Mouse (Mus musculus) induced T-regulatory cell, adult 2 months (primary cell): Measurements from ENCODE around the gene Gm5426.
"Not testable (repeated sequence)": the region's sequence is repeated elsewhere in the genome, so short reads cannot be mapped to it uniquely, and the experiment has no call there.

Source experiments
- DNase-seq: peaks from one replicate; pipeline ENCODE4 v3.0.0-alpha.2; 2012; ENCODE audit warnings: low read depth

Gm5426 gene

DNA sequence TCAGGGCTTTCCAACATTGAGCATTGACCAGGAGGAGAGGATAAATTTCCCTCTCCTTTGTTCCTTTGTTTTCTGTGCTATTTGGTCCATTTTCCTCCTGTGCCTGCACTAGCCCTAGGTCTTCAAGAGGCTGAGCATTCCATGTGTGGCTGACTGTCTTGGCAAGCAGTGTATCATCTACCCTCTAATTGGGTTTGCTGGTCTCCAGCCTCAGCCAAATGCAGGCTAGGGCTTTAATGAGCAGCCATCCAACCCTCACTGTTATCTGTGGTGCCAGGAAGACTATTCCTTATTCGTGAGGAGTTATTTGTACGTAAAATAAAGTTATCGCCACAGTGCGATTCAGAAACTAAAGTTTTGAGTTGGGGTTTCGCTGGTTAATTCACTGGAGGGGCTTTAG, 2.2 kb downstream of the Gm5426 start:
- no peak for DNase-seq

DNA sequence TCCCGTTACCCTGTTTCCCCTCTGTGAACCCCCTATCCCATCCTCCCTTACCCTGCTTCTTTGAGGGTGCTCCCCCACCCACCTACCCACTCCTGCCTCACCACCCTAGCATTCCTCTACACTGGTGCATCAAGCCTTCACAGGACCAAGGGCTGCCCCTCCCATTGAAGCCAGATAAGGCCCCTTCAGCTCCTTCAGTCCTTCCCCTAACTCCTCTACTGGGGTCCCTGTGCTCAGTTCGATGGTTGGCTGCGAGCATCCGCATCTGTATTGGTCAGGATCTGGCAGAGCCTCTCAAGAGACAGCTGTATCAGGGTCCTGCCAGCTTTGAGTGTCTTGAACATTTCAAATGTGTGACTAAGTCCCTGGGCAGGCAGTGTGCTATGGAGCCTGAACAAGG, 2.9 kb downstream of the Gm5426 start:
- DNase-seq: not testable (repeated sequence)

DNA sequence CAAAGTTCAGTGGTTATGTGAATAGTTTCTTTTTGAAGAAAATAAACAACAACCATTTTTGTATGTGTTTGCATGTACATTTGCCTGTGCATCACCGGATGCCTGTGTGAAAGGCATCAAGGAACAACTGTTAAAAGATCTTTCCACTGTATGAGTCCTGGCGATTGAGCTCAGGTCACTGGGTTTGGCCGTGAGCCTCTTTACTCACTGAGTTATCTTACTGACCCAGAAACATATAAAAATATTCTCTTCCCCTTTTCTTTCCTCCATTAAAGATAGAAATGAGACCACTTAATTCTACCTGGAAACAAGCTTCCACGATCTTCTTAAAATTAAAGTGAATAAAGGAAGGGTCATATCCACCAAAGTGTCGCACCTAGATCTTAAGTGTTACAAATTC, 10.2 kb downstream of the Gm5426 start:
- no peak for DNase-seq

DNA sequence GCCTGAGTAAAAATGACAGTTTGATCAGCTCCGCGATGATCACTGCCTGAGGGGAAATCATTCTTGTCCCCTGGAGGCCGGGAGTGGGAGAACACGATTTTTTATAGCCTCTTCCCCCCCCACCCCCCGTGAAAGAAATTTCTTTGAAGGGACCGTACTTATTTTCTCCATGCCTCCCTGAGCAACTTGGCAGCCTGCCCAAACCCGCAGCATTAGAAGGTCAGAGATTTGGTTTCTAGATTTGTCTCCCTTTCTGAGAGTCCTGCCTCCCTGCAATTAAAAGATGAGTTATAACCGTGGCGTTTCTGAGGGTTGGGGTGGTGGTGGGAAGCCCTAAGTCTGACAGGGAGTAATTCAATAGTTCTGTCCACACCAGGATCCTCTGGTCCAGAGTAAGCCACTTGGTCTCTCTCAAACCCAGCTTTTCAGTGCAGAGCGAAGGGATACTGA, 11.9 kb downstream of the Gm5426 start:
- DNase-seq: no peak

DNA sequence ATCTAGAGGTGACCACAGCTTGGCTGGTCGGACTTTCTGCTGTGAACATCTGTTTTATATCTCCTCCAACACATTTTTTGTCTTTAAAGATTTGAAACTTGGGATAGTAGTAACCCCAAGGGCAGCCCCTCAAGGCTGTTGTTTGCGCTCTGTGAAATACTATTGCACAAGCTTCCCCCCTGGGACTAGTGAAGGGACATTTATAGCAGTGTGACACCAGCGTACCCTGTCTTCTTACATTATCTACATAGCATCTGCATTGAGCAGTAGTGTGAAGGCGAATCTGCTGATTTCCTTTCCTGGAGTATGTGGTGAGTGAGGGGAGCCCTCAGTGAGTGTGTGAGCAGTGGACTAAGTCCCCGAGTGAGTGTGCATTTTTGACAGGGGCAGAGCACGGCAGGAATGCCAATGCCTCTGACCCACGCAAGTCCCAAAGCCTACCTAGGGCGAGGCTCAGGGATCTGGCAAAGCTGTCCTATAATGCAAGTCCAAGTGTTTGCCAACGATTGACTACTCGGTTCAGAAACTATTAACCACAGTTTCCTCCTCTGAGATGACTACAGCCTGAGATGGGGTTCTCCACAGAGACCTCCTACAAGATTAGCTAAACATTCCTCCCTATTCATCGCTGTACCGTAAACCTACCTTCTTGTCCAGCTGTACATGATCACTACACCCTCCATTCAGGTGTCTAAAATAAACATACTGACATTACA, 14.2 kb downstream of the Gm5426 start:
- no peak for DNase-seq

DNA sequence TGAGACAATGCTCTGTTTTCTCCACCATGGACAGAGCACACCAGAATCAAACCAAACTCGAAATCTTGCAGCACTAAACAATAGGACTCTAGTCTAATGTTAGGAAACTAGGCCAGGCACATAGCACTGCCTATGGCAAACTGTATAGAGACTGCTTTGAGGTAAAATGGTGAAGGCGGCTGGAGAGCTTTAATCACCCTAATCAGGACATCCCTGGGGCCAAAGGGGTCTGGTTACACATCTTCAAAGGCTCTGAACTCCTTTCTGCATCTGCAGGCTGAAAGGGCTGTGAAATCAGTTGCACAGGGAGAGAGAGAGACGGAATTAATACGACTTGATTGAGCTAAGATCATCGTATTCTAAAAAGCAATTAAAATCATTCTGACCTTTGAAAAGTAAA, 16.9 kb downstream of the Gm5426 start:
- no peak for DNase-seq

DNA sequence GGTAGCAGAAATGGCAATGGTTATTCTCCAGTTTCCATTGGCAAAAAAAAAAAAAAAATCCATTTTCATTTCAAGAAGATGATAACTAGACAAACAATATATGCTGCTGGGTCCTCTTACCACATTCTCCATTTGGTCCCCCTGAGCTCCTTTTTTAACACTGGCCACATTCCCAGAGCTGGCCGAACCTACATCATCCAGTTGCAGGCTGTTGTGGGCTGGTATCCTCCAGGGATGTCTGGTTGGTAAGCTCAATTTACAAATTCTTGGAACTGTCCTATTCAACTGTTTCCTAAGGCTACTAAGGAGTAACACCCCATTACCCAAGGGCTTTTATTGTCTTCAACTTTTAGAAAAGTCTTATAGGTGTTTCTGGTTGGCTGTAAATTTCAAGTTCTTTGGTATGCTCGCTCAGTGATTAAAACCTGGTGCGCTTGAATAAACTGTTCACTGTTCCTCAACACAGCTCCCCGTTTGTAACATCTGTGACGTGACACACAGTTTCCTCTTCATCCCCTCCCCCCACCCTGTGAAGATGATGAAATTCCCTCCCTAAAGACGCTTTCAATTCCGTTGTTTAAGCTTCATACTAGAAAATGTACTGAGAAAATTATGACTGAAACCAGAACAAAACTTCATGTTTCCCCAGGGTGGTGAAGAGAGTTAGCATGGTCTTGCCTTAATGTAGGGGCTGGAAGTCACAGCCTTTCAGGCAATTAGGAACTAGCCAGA, 26.7 kb downstream of the Gm5426 start:
- no peak for DNase-seq

DNA sequence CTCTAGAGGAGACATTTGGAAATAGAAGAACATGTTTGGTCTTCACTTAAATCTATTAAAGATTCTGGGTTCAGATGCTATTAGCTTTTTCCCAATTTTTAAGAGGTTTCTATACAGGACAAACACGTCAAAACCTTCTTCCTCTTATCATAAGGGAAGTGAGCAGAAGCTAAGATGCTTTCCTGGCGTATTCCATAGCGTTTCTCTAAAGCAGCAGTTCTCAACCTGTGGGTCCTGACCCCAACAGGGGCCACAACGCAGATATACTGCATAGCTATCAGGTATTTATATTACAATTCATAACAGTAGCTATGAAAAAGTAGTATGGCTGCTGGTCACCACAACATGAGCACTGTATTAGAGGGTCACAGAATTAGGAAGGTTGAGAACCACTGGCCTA, 27.4 kb downstream of the Gm5426 start:
- DNase-seq: no peak

DNA sequence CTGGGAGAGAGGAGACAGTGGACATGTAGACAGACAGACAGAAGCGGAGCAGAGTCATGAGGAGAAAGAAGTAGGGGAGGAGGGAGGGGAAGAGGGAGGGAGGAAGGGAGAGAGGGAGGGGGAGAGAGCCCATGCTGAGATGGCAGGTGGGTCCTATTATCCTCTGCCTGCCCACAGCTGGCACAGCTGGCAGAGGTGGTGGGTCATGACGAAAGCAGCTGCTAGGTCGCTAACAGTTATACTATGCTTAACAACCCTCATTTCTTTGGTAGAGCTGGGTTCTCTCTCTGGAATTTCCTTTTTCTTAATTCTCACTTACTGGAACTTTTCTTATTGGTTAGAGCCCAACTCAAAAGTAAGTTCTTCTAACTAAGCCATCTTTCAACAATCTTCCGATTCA, 28.9 kb downstream of the Gm5426 start:
- no peak for DNase-seq

DNA sequence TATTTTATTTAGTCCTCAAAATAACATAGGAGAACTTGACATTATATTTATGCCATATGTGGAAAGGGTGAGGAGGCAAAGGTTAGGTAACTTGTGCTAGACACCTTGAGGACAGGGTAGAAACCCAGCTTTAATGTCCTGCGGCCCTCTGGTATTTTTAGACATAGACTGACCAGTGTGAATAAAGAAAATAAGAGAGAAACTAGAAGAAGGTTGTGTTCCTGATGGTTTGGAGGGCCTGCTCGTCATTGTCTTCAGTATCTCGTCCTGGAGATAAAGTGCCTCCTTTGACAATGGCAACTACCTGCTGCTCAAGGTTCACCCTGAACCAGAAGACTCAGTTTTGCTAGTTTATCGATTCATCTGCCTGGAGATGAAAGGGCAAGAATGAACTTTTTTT, 32.6 kb downstream of the Gm5426 start:
- DNase-seq: no peak

DNA sequence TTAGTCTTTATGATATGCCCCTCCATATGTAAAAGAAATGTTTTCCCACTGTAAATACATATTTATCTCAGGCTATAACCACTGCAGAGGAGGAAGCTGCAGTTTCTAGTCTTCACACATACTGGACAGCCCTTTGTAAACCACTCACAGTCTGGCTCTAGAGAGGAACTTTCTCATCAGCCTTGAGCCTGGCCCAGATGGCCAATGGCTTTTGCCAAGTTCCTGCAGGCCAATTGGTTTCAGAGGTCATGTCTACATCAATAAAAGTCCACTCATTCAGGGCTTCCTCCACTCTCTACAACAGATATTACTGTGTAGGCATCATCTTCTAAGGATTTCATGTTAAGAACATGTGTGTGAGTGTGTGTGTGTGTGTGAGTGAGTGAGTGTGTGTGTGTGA, 35.1 kb downstream of the Gm5426 start:
- no peak for DNase-seq

DNA sequence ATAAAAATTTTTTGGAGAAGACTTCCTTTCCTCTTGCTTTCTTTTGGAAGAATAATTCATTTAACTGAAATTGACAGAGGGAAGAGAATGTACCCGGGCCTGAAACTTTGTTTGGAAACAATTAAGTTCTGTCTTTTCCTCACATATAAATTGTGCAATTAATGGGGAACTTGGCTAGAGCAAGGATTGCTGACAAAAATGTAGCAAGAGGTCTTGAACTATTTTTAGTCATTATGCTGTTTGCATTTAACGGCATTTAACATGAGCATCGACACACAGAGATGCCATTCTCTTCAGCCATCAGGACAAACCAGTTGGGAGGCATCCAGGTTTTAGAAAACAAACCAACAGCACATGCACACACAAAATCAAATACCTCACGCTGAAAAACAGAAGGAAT, 36.6 kb downstream of the Gm5426 start:
- no peak for DNase-seq

DNA sequence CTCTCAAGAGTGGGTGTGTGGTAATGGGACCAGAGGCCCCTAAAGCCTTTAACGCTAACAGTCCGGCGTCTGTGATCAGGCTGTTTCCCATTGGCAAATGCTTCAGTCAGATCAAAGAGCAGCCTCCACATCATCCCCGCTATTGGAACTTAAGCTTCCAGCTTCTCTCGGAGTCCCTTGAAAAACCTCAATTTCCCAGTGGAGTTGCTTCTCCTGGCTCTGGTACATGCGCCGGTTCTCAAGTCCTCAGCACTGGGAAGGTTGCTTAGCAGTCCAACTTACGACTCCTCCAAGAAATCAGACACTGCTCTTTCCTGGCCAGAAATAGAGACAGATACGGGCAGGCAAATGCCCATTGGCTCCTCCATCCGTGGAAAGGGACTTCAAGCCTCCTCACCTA, 37.4 kb downstream of the Gm5426 start:
- no peak for DNase-seq

DNA sequence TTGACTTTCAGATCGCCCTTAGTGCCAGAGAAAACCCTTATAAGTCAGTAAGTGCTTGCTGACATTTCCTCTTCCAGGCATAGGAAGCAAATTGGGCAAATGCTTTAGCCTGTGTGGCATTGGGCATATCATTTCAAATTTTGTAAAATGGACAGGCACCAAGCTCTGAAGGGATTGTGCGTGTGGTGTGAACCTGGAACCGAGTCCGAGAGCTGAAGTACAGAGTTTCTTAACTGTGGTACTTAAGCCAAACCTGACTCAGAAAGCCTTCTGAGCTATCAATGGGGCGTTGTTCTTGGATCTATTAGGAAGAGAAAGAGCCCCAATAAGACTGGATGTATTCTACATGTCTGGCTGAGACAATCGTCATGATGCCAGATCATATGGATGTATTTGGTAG, 40.5 kb downstream of the Gm5426 start:
- DNase-seq: no peak

DNA sequence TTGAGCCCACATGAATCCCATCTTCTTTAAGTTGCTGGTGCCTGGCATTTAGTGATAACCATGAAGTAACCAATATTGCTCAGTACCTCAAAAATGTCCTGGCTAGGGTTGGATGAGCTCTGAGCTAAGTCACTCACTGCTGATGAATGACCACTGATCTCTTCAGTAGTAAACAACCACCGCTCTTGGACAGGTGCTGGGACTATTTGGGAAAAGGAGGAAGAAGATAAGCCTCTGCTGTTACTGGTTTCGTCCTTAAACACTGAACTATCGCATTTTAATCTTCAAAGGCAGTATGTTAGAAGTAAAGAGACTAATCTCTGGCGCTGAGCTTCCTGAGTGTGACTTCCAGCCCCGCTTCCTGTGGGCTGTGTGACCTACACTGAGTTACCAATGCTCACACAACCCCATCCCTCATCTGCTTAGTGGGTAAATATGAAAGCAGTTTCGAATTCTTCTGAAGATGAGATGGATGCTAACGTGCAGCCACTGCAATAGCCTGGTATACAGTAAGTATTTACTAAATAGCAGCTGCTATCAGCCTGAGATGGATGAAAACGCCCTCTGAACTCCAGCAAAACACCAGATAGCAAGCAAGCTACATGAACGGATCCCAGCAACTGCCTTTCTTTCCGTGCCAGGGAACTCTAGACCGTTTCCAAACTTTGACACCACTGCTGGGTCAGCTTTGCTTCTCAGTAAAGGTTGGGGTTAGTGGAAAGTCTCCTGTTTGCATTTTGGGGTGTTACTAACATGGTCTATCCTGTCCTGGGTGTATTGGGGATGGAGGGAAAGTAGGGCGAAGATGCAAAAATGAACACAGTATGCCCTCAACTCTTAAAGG, 44.4 kb downstream of the Gm5426 start:
- DNase-seq: peak; percentile 65

DNA sequence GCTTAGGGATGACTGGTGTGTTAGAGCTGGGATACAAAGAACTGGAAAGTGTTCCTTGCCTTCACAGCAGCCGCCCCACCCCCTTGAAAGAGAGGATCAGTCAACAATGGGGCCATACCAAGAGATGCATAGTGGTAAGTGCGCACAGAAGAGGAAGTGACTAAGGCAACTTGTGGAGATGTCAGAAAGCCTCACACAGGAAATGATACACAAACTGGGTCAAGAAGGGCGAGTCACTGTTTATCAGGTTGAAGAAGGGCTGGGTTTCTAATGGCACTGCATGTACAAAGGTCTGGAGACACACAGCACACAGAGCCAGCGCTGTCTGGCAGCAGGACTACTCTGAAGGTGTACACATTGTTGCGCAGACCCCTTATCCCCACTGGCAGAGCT, 45.0 kb downstream of the Gm5426 start:
- peak; percentile 70 for DNase-seq

DNA sequence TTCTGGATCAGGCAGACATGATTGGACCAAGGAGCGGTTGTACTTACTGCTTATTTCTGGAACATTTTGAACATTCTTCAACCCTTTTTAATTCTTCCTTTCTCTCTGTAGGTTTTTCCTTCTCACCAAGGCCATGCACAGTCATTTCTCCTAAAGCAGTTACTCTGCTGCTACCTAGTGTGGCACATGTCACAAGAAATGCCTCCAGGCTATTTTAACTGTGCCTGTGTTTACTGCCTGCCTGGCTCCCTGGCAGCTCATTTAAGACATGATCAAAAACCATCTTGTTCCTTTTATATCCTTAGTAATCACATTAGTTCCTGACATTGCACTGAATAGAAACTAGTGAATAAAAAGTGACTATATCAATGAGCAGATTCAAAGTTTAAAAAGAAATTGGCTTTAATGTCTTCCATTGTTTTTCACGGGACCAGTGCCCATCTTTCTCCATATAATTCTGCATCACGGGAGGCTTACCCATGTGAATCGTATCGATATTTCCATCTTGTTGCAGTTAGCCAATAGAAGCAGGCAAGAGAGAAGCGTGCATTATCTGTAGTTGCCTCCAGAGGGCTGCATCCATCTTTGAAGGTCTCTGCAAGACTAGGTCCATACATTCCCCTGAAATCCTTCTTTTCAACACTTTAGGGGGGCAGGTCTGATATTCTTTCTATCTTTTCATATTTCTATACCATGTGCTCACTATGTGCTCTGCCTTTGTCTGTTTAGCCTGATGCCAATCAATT, 45.7 kb downstream of the Gm5426 start:
- no peak for DNase-seq

DNA sequence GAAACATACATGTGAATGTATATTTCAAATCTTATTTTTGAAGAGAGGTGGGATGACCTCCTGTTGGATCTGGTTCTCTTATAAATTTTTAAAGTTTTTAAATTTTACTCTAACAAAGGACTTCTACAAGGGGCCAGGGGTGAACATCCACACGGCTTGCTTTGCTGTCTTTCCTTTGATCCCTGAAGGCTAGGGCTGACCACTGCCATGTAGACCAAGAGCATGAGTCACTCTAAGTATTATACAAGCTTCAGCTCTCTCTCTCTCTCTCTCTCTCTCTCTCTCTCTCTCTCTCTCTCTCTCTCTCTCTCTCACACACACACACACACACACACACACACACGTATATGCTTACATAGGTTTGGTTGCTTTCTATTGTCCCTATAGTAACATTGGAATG, 48.6 kb downstream of the Gm5426 start:
- DNase-seq: no peak

DNA sequence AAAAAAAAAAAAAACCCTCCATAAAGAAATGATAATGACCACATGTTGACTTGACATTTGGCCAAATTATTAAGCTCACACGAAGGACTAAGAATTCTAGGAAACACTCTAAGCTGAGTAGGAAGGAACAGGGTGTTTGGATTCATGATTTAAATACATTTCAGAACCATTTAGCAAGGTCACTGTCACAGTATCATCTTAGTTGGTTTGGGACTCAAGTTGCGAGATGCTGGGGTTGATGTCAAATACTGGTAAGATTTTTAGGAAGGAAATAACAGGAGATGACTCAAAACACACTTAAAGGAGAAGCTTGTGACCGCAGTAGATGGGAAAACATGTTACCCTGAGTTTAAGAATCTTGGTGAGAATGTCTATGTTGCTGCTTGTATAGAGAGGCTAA, 49.2 kb downstream of the Gm5426 start:
- DNase-seq: no peak
